Mouse (Mus musculus) heart, embryonic 14.5 days (tissue): Measurements from ENCODE around the gene 1700016K19Rik. TPM values are rescaled to one million over a fixed set of nuclear protein-coding genes. Genes with fewer than 3 reads are reported as not detected.

Experiments used
- ATAC-seq: fragments of 200-750 bp; cut with Nextera tagmentation; 2 replicates; pipeline ENCODE4 v1.8.0; 2017; ENCODE audit warnings: low read depth, moderate TSS enrichment; ENCODE audit not compliant: insufficient number of reproducible peaks, insufficient read depth, low FRiP score
- H3K27ac ChIP-seq, 2 experiments: fragments of 200-500 bp in 1 of 2; fragments of 300-500 bp in 1 of 2; sonication (generic) in 1 of 2; replicated peaks in 1 of 2; 2 replicates each; pipeline ENCODE4 v1.5.1; 2012 to 2014; ENCODE audit warnings: low read depth in 2 of 2, low read length in 2 of 2, control low read depth in 1 of 2, mild to moderate bottlenecking in 1 of 2, mixed read lengths in 1 of 2; ENCODE audit not compliant: control insufficient read depth in 1 of 2, insufficient read depth in 1 of 2
- H3K27me3 ChIP-seq: fragments of 300-500 bp; sonication (generic); 2 replicates; pipeline ENCODE4 v1.6.1; 2014; ENCODE audit warnings: mild to moderate bottlenecking, low read length, control low read depth; ENCODE audit not compliant: control insufficient read depth, insufficient read depth
- H3K36me3 ChIP-seq: fragments of 300-500 bp; sonication (generic); 2 replicates; pipeline ENCODE4 v1.6.1; 2014; ENCODE audit warnings: mild to moderate bottlenecking, control low read depth, low read length, mixed read lengths; ENCODE audit not compliant: control insufficient read depth, insufficient read depth
- H3K4me1 ChIP-seq, 2 experiments: fragments of 200-500 bp in 1 of 2; fragments of 300-500 bp in 1 of 2; sonication (generic) in 1 of 2; 2 replicates each; pipeline ENCODE4 v1.6.1; 2012 to 2014; ENCODE audit warnings: low read length in 2 of 2, control low read depth in 1 of 2, mixed read lengths in 1 of 2; ENCODE audit not compliant: control insufficient read depth in 2 of 2, insufficient read depth in 2 of 2
- H3K4me2 ChIP-seq: fragments of 300-500 bp; sonication (generic); 2 replicates; pipeline ENCODE4 v1.6.1; 2014; ENCODE audit warnings: mild to moderate bottlenecking, low read length
- H3K4me3 ChIP-seq, 2 experiments: fragments of 200-500 bp in 1 of 2; fragments of 300-500 bp in 1 of 2; sonication (generic) in 1 of 2; 2 replicates each; pipeline ENCODE4 v1.5.1; 2012 to 2014; ENCODE audit warnings: low read length in 2 of 2, mild to moderate bottlenecking in 2 of 2, control low read depth in 1 of 2, low read depth in 1 of 2, moderate library complexity in 1 of 2; ENCODE audit not compliant: control insufficient read depth in 1 of 2, insufficient read depth in 1 of 2
- H3K9ac ChIP-seq: fragments of 300-500 bp; sonication (generic); 2 replicates; pipeline ENCODE4 v1.6.1; 2014; ENCODE audit warnings: mild to moderate bottlenecking, low read length
- H3K9me3 ChIP-seq: fragments of 300-500 bp; sonication (generic); 2 replicates; pipeline ENCODE4 v1.6.1; 2016; ENCODE audit warnings: low read length, control low read depth; ENCODE audit not compliant: control insufficient read depth
- WGBS: fragments of 180-500 bp; shearing (Covaris S2); extraction: QIAGEN DNeasy Blood & Tissue Kit; methylation state at CpG from one replicate; pipeline ENCODE4 v1.1.7; 2014; 5-methylcytosine and 5-hydroxymethylcytosine counted together
- polyA plus RNA-seq: library from polyadenylated mRNA; unstranded; fragments of >200 nt; fragmentation: Nextera tagmentation; extraction: Ambion mirVana; gene quantifications from 2 replicates; pipeline ENCODE4 v1.2.1, GENCODE M21; 2014

Gene 1700016K19Rik
- 0.22 TPM in 1 of 2 replicates, not detected in the other for polyA plus RNA-seq

GRCm38 (mm10) chr11:75999440-76000155, at the start of gene 1700016K19Rik:
1700016K19Rik (plus strand) TSS chr11:75999912.
- whole genome bisulfite sequencing, result 11% methylated on average over 36 of the region's 36 CpGs
- H3K4me1 ChIP-seq, result peaks cover 0 to 2% of the 10 kb centered on the region in 2 experiments; a peak in 1 of 4 replicates
- peak within 1 kb of the TSS; percentile 53 to 60 for H3K4me3 ChIP-seq
- peaks cover 6% of the 10 kb centered on the region; the same call in 1 of the 2 replicates for H3K27me3 ChIP-seq
- H3K9ac ChIP-seq, result peak within 1 kb of the TSS; percentile 42; the same call in 1 of the 2 replicates
- H3K27ac ChIP-seq, result no peak within 1 kb of the TSS
- no peaks in the 10 kb centered on the region for H3K36me3 ChIP-seq
- H3K4me2 ChIP-seq, result peak within 1 kb of the TSS; percentile 81
- no peaks in the 10 kb centered on the region for H3K9me3 ChIP-seq
- no peak for ATAC-seq

- 66% methylated on average over 3 of the region's 3 CpGs for WGBS
- Histone ChIP-seq H3K36me3 (no peaks in the 10 kb centered on the region), H3K9me3 (no peaks in the 10 kb centered on the region), H3K4me1 (peaks cover 22 to 29% of the 10 kb centered on the region in 2 experiments), H3K27ac (no peak overlapping the region), H3K4me2 (no peak overlapping the region), H3K9ac (no peak overlapping the region), H3K4me3 (no peak overlapping the region), H3K27me3 (no peaks in the 10 kb centered on the region)
- ATAC-seq, result no peak
Measured at GRCm38 (mm10) chr11:75950459-75950858, 49.3 kb upstream of the 1700016K19Rik start.

DNA sequence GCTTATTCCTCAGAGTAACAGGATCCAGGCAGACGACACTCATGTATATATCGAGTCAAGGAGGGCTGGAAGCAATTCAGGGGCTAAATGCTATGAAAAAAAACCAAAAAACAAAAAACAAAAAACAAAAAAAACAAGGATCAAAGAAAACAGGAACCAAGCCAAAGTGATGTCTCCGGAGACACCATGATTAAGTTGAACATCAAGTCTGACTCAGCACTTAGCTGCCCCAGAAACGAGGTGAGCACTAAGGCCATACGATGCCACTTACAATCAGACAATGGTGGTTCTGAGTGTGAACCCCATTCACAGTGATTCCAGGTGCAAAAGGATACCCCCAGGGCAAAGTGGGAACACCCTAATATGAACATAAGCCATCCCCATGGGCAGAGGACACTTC, 47.8 kb upstream of the 1700016K19Rik start:
- Histone ChIP-seq H3K27me3 (no peaks in the 10 kb centered on the region), H3K9ac (no peak overlapping the region), H3K9me3 (no peaks in the 10 kb centered on the region), H3K4me3 (no peak overlapping the region), H3K4me1 (peaks cover 13 to 15% of the 10 kb centered on the region in 2 experiments), H3K4me2 (no peak overlapping the region), H3K36me3 (no peaks in the 10 kb centered on the region), H3K27ac (no peak overlapping the region)
- 83% methylated on average over 5 of the region's 5 CpGs for WGBS
- no peak for ATAC-seq

GRCm38 (mm10) chr11:75954896-75955295, 44.8 kb upstream of the 1700016K19Rik start:
- ATAC-seq, result no peak
- H3K9ac ChIP-seq, result no peak overlapping the region
- no peaks in the 10 kb centered on the region for H3K27me3 ChIP-seq
- no peak overlapping the region for H3K27ac ChIP-seq
- H3K36me3 ChIP-seq, result no peaks in the 10 kb centered on the region
- 79% methylated on average over 9 of the region's 9 CpGs for WGBS
- H3K4me1 ChIP-seq, result no peaks in the 10 kb centered on the region
- H3K4me3 ChIP-seq, result no peak overlapping the region
- no peak overlapping the region for H3K4me2 ChIP-seq
- no peaks in the 10 kb centered on the region for H3K9me3 ChIP-seq

GRCm38 (mm10) chr11:75956651-75957050, 43.1 kb upstream of the 1700016K19Rik start:
- Histone ChIP-seq H3K9ac (no peak overlapping the region), H3K36me3 (no peaks in the 10 kb centered on the region), H3K4me3 (no peak overlapping the region), H3K9me3 (no peaks in the 10 kb centered on the region), H3K27me3 (no peaks in the 10 kb centered on the region), H3K27ac (no peak overlapping the region), H3K4me2 (no peak overlapping the region), H3K4me1 (no peaks in the 10 kb centered on the region)
- 72% methylated on average over 8 of the region's 8 CpGs for WGBS
- no peak for ATAC-seq

- Histone ChIP-seq H3K4me1 (peaks cover 0 to 6% of the 10 kb centered on the region in 2 experiments; a peak in 1 of 4 replicates), H3K27ac (no peak overlapping the region), H3K27me3 (no peaks in the 10 kb centered on the region), H3K36me3 (no peaks in the 10 kb centered on the region), H3K4me2 (no peak overlapping the region), H3K9me3 (no peaks in the 10 kb centered on the region), H3K4me3 (no peak overlapping the region), H3K9ac (no peak overlapping the region)
- ATAC-seq, result no peak
- WGBS, result 88% methylated on average over 17 of the region's 17 CpGs
Measured at GRCm38 (mm10) chr11:75957124-75957832, 42.4 kb upstream of the 1700016K19Rik start.

- Histone ChIP-seq H3K9ac (no peak overlapping the region), H3K27me3 (no peaks in the 10 kb centered on the region), H3K4me1 (peaks cover 10 to 12% of the 10 kb centered on the region in 2 experiments), H3K4me3 (no peak overlapping the region), H3K9me3 (no peaks in the 10 kb centered on the region), H3K36me3 (no peaks in the 10 kb centered on the region), H3K4me2 (no peak overlapping the region), H3K27ac (no peak overlapping the region)
- ATAC-seq, result no peak
- WGBS, result 68% methylated on average over 7 of the region's 7 CpGs
Measured at GRCm38 (mm10) chr11:75961782-75962181, 37.9 kb upstream of the 1700016K19Rik start.
